Mouse (Mus musculus): ENCODE data around the gene Basp1.

- TF ChIP-seq GATA1 (IDR thresholded peaks at IDR 0.05; ENCODE audit: borderline replicate concordance, low read length) (no peak), FLI1 (IDR thresholded peaks at IDR 0.05; ENCODE audit: low read length) (no peak)
Observed at GRCm38 (mm10) chr15:25457421-25457820, 43.9 kb upstream of the Basp1 start.
